Mouse (Mus musculus) liver, embryonic 14 days (tissue): ENCODE data around the gene H2-M2. TPM values are rescaled to one million over a fixed set of nuclear protein-coding genes. Genes with fewer than 3 reads are reported as not detected.

Experiments
- polyA plus RNA-seq: library from polyadenylated mRNA; depleted of rRNA; stranded (reverse); fragments of >200 nt; gene quantifications from 2 replicates; pipeline ENCODE4 v1.2.3, GENCODE M21; 2012; rRNA removed

H2-M2 gene
- polyA plus RNA-seq = 0.02 TPM in 1 of 2 replicates, not detected in the other

GRCm38 (mm10) chr17:37483452-37483851 is at the start of gene H2-M2:
H2-M2 (minus strand) TSS chr17:37483552.

GRCm38 (mm10) chr17:37507730-37508129 is 24.4 kb upstream of the H2-M2 start, which contains the start of gene Olfr111:
Olfr111 (plus strand) TSS chr17:37508030.

GRCm38 (mm10) chr17:37491930-37492518 is 8.7 kb upstream of the H2-M2 start, which contains the start of gene Olfr110:
Olfr110 (plus strand) TSS chr17:37492468.

GRCm38 (mm10) chr17:37458616-37459015 is 24.7 kb downstream of the H2-M2 start, which contains the start of gene Olfr109:
Olfr109 (plus strand) TSS chr17:37458916.

GRCm38 (mm10) chr17:37445180-37445579 is 38.2 kb downstream of the H2-M2 start, which contains the start of gene Olfr108:
Olfr108 (plus strand) TSS chr17:37445480.

Other genes with a start within 250 kb of the H2-M2 start
- gene Olfr97, start 246.2 kb downstream of the H2-M2 start, polyA plus RNA-seq = not detected in 2 replicates
- gene Olfr98, start 219.8 kb downstream of the H2-M2 start, polyA plus RNA-seq = not detected in 2 replicates
- gene H2-M3, start 213.3 kb downstream of the H2-M2 start, polyA plus RNA-seq = 0.87 and 1.1 TPM in 2 replicates
- gene Olfr99, start 200.1 kb downstream of the H2-M2 start, polyA plus RNA-seq = not detected in 2 replicates
- not detected in 2 replicates for gene Olfr101, start 179.2 kb downstream of the H2-M2 start, polyA plus RNA-seq
- gene Olfr102, start 166.5 kb downstream of the H2-M2 start, polyA plus RNA-seq = not detected in 2 replicates
- not detected in 2 replicates for gene Olfr103, start 143.9 kb downstream of the H2-M2 start, polyA plus RNA-seq
- not detected in 2 replicates for gene Olfr104-ps, start 124.0 kb downstream of the H2-M2 start, polyA plus RNA-seq
- gene Olfr105-ps, start 104.5 kb downstream of the H2-M2 start, polyA plus RNA-seq = not detected in 2 replicates
- not detected in 2 replicates for gene Olfr106-ps, start 93.2 kb downstream of the H2-M2 start, polyA plus RNA-seq
- not detected in 2 replicates for gene Olfr107, start 84.3 kb downstream of the H2-M2 start, polyA plus RNA-seq
- not detected in 2 replicates for gene Olfr108, start 38.1 kb downstream of the H2-M2 start, polyA plus RNA-seq
- gene Olfr109, start 24.6 kb downstream of the H2-M2 start, polyA plus RNA-seq = not detected in 2 replicates
- gene Olfr110, start 8.9 kb upstream of the H2-M2 start, polyA plus RNA-seq = not detected in 2 replicates
- 0.03 and 0.06 TPM in 2 replicates for gene Olfr111, start 24.5 kb upstream of the H2-M2 start, polyA plus RNA-seq
- gene Olfr112, start 85.9 kb upstream of the H2-M2 start, polyA plus RNA-seq = not detected in 2 replicates
- gene Olfr113, start 94.1 kb upstream of the H2-M2 start, polyA plus RNA-seq = not detected in 2 replicates
- not detected in 2 replicates for gene Olfr114, start 109.2 kb upstream of the H2-M2 start, polyA plus RNA-seq
- gene Olfr115, start 143.6 kb upstream of the H2-M2 start, polyA plus RNA-seq = not detected in 2 replicates
- gene Olfr116, start 143.6 kb upstream of the H2-M2 start, polyA plus RNA-seq = not detected in 2 replicates
- not detected in 2 replicates for gene Olfr117, start 180.2 kb upstream of the H2-M2 start, polyA plus RNA-seq
- gene Olfr118, start 183.4 kb upstream of the H2-M2 start, polyA plus RNA-seq = not detected in 2 replicates
- gene Olfr119, start 213.0 kb upstream of the H2-M2 start, polyA plus RNA-seq = not detected in 2 replicates
- gene Olfr120, start 238.3 kb upstream of the H2-M2 start, polyA plus RNA-seq = not detected in 2 replicates